8 mouse cellular contexts compared by ENCODE assay signal in the genomic region with DNA sequence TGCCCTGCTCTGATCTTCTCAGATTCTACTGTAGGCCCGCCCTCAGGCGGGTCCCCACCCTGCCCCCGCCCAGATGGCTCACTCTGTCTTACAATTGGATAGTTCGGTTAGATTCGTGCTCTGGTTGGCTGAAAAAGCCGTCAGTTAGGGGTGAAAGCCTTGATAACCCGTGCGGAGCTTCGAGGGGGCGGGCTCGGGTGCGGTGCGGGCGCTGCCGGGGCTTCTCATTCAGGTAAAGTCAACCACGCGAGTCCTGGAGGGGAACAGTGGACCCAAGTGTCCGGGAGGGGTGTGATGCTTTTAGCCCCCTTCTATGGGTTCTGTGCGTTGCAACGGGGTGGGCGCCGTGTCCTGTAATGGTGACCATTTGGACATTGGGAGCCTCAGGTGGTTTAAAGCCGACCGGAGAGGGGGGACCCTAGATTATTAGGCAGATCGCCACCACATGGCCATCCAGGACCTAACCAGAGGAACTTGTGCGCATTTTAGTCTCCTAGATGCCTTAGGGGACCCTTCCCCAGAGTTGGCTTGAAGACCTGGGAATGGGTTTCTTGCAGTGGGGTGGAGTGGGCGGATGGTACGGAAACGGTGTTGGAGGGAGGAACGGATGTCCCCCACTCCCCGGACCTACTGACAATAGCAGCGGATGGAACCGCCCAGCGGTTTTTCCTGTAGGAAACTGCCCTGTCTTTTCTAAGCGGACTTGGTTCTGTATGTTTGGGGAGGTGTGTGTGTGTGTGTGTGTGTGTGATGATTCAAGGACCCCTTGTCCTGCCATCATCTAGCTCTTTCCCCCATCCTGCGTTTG. TPM values are rescaled to one million over a fixed set of nuclear protein-coding genes. Genes with fewer than 3 reads are reported as not detected.
DNase-seq lines count a peak whose midpoint lies in the region; ATAC-seq and TF ChIP-seq lines count a peak whose summit lies in the region.

A gene (plus strand): TSS at position 186 of the 808 bp plus-strand sequence.

- TF ChIP-seq CTCF in lung, adult 2 months (IDR thresholded peaks at IDR 0.05; ENCODE audit: insufficient read depth, low read length): no peak

- TF ChIP-seq POLR2A in lung, adult 2 months (IDR thresholded peaks at IDR 0.05; ENCODE audit: borderline replicate concordance, extremely low read depth, low read depth, low read length): peak; percentile 94

- H3K4me3 ChIP-seq in ES-E14 (ENCODE audit: insufficient read depth in 1 of 2, low read depth in 1 of 2, low read length in 2 of 2, poor library complexity in 1 of 2, severe bottlenecking in 1 of 2): peak within 1 kb of the TSS; percentile 83 to 96
- H3K4me3 ChIP-seq in forebrain, embryonic 15.5 days: peak within 1 kb of the TSS; percentile 47
- peak within 1 kb of the TSS; percentile 94 for H3K4me3 ChIP-seq in lung, adult 2 months (replicated peaks; ENCODE audit: extremely low read depth, low read depth, low read length)

- H3K9ac ChIP-seq in ES-E14 (ENCODE audit: insufficient read depth, low read depth, low read length, poor library complexity, severe bottlenecking): peak within 1 kb of the TSS; percentile 79
- peak within 1 kb of the TSS; percentile 40 for H3K9ac ChIP-seq in forebrain, embryonic 15.5 days (replicated peaks)

- H3K36me3 ChIP-seq in ES-E14 (ENCODE audit: control insufficient read depth, insufficient read depth, low read length, poor library complexity, severe bottlenecking): no peaks in the 10 kb centered on the region
- H3K36me3 ChIP-seq in forebrain, embryonic 15.5 days: no peaks in the 10 kb centered on the region

- peak; percentile 99 for ATAC-seq in forebrain, embryonic 15.5 days (replicated peaks)
- peak; percentile 79 for ATAC-seq in neutrophil, adult 5-6 weeks (ENCODE audit: extremely low read depth, insufficient number of reproducible peaks, low FRiP score, poor library complexity, severe bottlenecking)

- no peaks in the 10 kb centered on the region for H3K9me3 ChIP-seq in ES-E14 (ENCODE audit: control insufficient read depth, insufficient read depth, low read depth, low read length)
- H3K9me3 ChIP-seq in forebrain, embryonic 15.5 days: no peaks in the 10 kb centered on the region

- peaks cover 11 to 23% of the 10 kb centered on the region in 2 experiments for H3K4me1 ChIP-seq in ES-E14 (ENCODE audit: control insufficient read depth in 2 of 2, insufficient read depth in 2 of 2, low read length in 2 of 2, poor library complexity in 1 of 2)
- peaks cover 5% of the 10 kb centered on the region; the same call in 1 of the 2 replicates for H3K4me1 ChIP-seq in forebrain, embryonic 15.5 days
- peaks cover 21% of the 10 kb centered on the region for H3K4me1 ChIP-seq in lung, adult 2 months (ENCODE audit: control insufficient read depth, insufficient read depth, low read length)

- in situ Hi-C loops in ES-E14 (cut with MboI; ENCODE audit: low sequenced_read_pairs in 2 of 2, unreplicated experiment in 2 of 2): no loop called here

- no peak within 1 kb of the TSS for H3K27ac ChIP-seq in ES-E14 (ENCODE audit: insufficient read depth, low read depth, low read length, poor library complexity, severe bottlenecking)
- no peak within 1 kb of the TSS for H3K27ac ChIP-seq in forebrain, embryonic 15.5 days (replicated peaks)

- H3K27me3 ChIP-seq in forebrain, embryonic 15.5 days: no peaks in the 10 kb centered on the region; the same call in 1 of the 2 replicates

- H3K4me2 ChIP-seq in forebrain, embryonic 15.5 days (replicated peaks): peak within 1 kb of the TSS; percentile 68

- 1% methylated on average over 36 of the region's 36 CpGs for WGBS in forebrain, embryonic 15.5 days
- 0% methylated on average over 36 of the region's 36 CpGs for WGBS in lung, adult 2 months

- intact Hi-C loops in heart, postnatal 25 days (cut with DNase I): no loop called here

- DNase-seq in ES-E14 (ENCODE audit: low read depth, low spot score): peak; percentile 99
- peak; percentile 74 for DNase-seq in cerebellum, adult 11-12 months
- DNase-seq in heart, postnatal 25 days (ENCODE audit: low spot score): peak; percentile 90
- peak; percentile 84 to 97 for DNase-seq in layer of hippocampus, adult 18-20 months (ENCODE audit: low spot score in 2 of 2)
- DNase-seq in lung, adult 2 months: peak; percentile 96
- peak; percentile 61 to 76 for DNase-seq in thymus, adult 18-20 months

TF ChIP-seq in ES-E14, 5 proteins besides CTCF, POLR2A, EP300 and RAD21:
- TF ChIP-seq ZC3H11A (IDR thresholded peaks at IDR 0.05; ENCODE audit: borderline replicate concordance, low read depth, low read length) (no peak), CHD2 (IDR thresholded peaks at IDR 0.05; ENCODE audit: low read depth, low read length) (peak; percentile 95)

RNA-seq across cellular contexts. Expression of the gene that starts here (rescaled TPM):
- 81.1 and 165 TPM in 2 replicates for total RNA-seq in ES-E14 (2012; rRNA removed)
- polyA plus RNA-seq in forebrain, embryonic 15.5 days (2015; fragmentation: Nextera tagmentation; extraction: Ambion mirVana): 41.4 and 42.5 TPM in 2 replicates
- total RNA-seq in heart, postnatal 25 days (2021): 10 to 100 TPM; 55.0 to 69.3 TPM
- total RNA-seq in layer of hippocampus, adult 18-20 months (2021): 10 to 100 TPM; 27.6 to 28.8 TPM
- polyA plus RNA-seq in lung, adult 2 months (2012; rRNA removed): 395 and 450 TPM in 2 replicates
- total RNA-seq in neutrophil, adult 5-6 weeks (2017): 3.1 and 4.0 TPM in 2 replicates
